Comparison of ENCODE assay signal across 16 mouse cellular contexts in the genomic region with DNA sequence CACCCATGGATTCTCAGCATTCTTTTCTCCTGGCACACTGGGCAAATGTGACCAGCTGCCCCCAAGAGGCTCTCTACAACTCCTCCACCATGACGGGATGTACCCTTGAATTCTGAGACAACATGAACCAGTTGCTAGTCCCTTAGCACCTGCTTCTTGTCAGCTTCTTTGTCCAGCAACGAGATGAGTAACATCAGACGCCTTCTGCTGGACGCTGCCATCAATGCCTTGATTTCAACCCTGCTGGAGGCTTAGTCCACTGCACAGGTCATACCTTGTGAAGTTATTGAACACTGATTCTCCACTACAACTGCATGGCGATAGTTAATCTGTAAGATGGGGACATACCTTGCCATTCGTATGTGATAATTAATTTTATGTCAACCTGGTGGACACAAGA. TPM values are rescaled to one million over a fixed set of nuclear protein-coding genes. Genes with fewer than 3 reads are reported as not detected.
"Had no signal": no experiment of that assay in that cellular context is flagged by ENCODE, and none has a peak within 500 bp of the region (broad histone marks: within the 10 kb centered on the region; RNA-seq: fewer than 3 reads in every experiment).

No protein-coding gene starts in this region.

- H3K27ac ChIP-seq: limb, embryonic 15.5 days; liver, embryonic 12.5 days; midbrain, embryonic 10.5 days; neural tube, embryonic 15.5 days; stomach, postnatal 0 days had no signal

- H3K4me3 ChIP-seq: limb, embryonic 15.5 days; liver, embryonic 12.5 days; midbrain, embryonic 10.5 days; myocyte; neural tube, embryonic 15.5 days had no signal

- DNase-seq: kidney, adult 2 months; lung, embryonic 14.5 days; lung, postnatal 10 days; lung, postnatal 4 days; midbrain, embryonic 14.5 days had no signal

RNA-seq across cellular contexts. Expression of a gene that starts 15.5 kb away (rescaled TPM):
- total RNA-seq: left cerebral cortex, postnatal 25 days; megakaryocyte, adult 5-6 weeks had no signal

RNA-seq across cellular contexts. Expression of a gene that starts 40.6 kb away (rescaled TPM):
- total RNA-seq: layer of hippocampus, adult 8-10 months; layer of hippocampus, postnatal 14 days; left cerebral cortex, adult 8-10 months; left cerebral cortex, postnatal 25 days; megakaryocyte, adult 5-6 weeks had no signal

RNA-seq across cellular contexts. Expression of a gene that starts 56.9 kb away (rescaled TPM):
- total RNA-seq: megakaryocyte, adult 5-6 weeks had no signal
